Mouse (Mus musculus) brain, embryonic 14.5 days (tissue): ENCODE results near the gene D17Wsu92e.

Experiments
- CTCF ChIP-seq: fragments of 200-500 bp; IDR thresholded peaks from 2 replicates; pipeline ENCODE4 v1.5.1; 2012; ENCODE audit warnings: inconsistent platforms, mild to moderate bottlenecking, moderate library complexity, borderline replicate concordance; ENCODE audit not compliant: insufficient read depth, insufficient read length; ENCODE audit errors: extremely low read depth
- POLR2A ChIP-seq: fragments of 200-500 bp; IDR thresholded peaks from 2 replicates; pipeline ENCODE4 v1.6.1; 2012; ENCODE audit warnings: mild to moderate bottlenecking, inconsistent platforms, borderline replicate concordance; ENCODE audit not compliant: poor library complexity, insufficient read depth, insufficient read length, severe bottlenecking; ENCODE audit errors: extremely low read depth

- TF ChIP-seq CTCF = no peak
- TF ChIP-seq POLR2A = no peak
These were observed 40.7 kb downstream of the D17Wsu92e start for GRCm38 (mm10) chr17:27779755-27780154.
